In the genomic region with DNA sequence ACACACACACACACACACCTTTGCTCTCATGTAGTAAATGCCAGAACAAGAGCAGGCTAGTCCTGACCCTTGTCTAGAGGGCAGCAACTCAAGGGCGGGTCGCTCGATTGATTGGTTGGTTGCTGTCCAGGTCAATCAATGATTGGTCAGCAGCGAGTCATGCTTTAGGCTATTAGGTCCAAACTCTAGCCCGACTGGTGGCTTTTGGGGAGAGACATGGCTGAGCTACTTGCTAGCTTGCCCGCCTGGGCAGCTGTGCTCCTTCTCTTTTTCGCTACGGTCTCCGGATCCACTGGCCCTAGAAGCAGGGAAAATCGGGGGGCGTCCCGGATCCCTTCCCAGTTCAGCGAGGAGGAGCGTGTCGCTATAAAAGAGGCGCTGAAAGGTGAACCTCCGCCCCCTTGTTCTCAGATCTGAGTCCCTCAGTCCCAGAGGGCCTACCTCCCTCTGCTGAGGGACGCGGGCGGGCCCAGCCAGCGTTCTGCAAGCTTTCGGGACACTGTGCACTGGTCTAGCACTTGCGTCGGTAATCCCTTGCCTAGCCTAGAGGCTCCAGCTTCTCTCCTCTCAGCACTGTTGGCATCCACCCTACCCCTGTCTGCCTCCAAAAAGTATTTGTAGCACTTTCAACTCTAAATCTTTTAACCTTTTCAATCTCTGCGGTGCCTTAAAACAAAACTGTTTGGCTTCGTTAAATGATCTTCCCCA, we compare ENCODE assay signal across 8 mouse cellular contexts. TPM values are rescaled to one million over a fixed set of nuclear protein-coding genes. Genes with fewer than 3 reads are reported as not detected.
A peak's percentile ranks its signal among the peaks of the same experiment; 100 is the strongest.
DNase-seq lines count a peak whose midpoint lies in the region; ATAC-seq and TF ChIP-seq lines count a peak whose summit lies in the region.

A gene (plus strand): TSS at position 180 of the 708 bp plus-strand sequence.

- intact Hi-C loops in left cerebral cortex, postnatal 4 days (cut with DNase I): no loop called here

- H3K9ac ChIP-seq in hindbrain, embryonic 12.5 days: peak within 1 kb of the TSS; percentile 43; the same call in 1 of the 2 replicates
- H3K9ac ChIP-seq in stomach, embryonic 14.5 days (replicated peaks; ENCODE audit: low read depth, low read length): no peak within 1 kb of the TSS

- ATAC-seq in hindbrain, embryonic 12.5 days (ENCODE audit: low FRiP score): no peak
- ATAC-seq in stomach, embryonic 14.5 days (ENCODE audit: insufficient number of reproducible peaks, insufficient read depth, low FRiP score, low read depth): peak; percentile 63; the same call in 1 of the 2 replicates

- DNase-seq in R1 (ENCODE audit: low read depth, low spot score): peak; percentile 88
- DNase-seq in brain, embryonic 14.5 days (ENCODE audit: low read depth): peak; percentile 31
- DNase-seq in gastrocnemius, adult 18-20 months (ENCODE audit: low spot score): peak; percentile 40
- peak; percentile 36 for DNase-seq in left cerebral cortex, postnatal 4 days
- no peak for DNase-seq in spleen, postnatal 36 days (ENCODE audit: low spot score in 2 of 2)

- no peaks in the 10 kb centered on the region for H3K9me3 ChIP-seq in hindbrain, embryonic 12.5 days (replicated peaks)
- peaks cover 5% of the 10 kb centered on the region for H3K9me3 ChIP-seq in megakaryocyte, embryonic 14.5 days
- H3K9me3 ChIP-seq in stomach, embryonic 14.5 days (ENCODE audit: control insufficient read depth, low read depth, low read length): no peaks in the 10 kb centered on the region

- H3K4me2 ChIP-seq in hindbrain, embryonic 12.5 days (replicated peaks): peak within 1 kb of the TSS; percentile 57
- H3K4me2 ChIP-seq in stomach, embryonic 14.5 days (replicated peaks; ENCODE audit: low read depth, low read length): peak within 1 kb of the TSS; percentile 37

- TF ChIP-seq POLR2A in brain, embryonic 14.5 days (IDR thresholded peaks at IDR 0.05; ENCODE audit: borderline replicate concordance, extremely low read depth, insufficient read depth, insufficient read length, poor library complexity, severe bottlenecking): no peak

- H3K4me3 ChIP-seq in hindbrain, embryonic 12.5 days: peak within 1 kb of the TSS; percentile 27
- H3K4me3 ChIP-seq in megakaryocyte, embryonic 14.5 days (replicated peaks): peak within 1 kb of the TSS; percentile 25
- H3K4me3 ChIP-seq in stomach, embryonic 14.5 days (ENCODE audit: low read depth, low read length): 0 out of 2 replicates have a peak within 1 kb of the TSS, but pooled peaks have one; percentile 17

- TF ChIP-seq CTCF in brain, embryonic 14.5 days (IDR thresholded peaks at IDR 0.05; ENCODE audit: borderline replicate concordance, extremely low read depth, insufficient read depth, insufficient read length): no peak

- peaks cover 8% of the 10 kb centered on the region; the same call in 1 of the 2 replicates for H3K27me3 ChIP-seq in hindbrain, embryonic 12.5 days
- peaks cover 57% of the 10 kb centered on the region for H3K27me3 ChIP-seq in megakaryocyte, embryonic 14.5 days (replicated peaks)
- no peaks in the 10 kb centered on the region for H3K27me3 ChIP-seq in stomach, embryonic 14.5 days (ENCODE audit: control insufficient read depth, insufficient read depth, low read length)

- no peak within 1 kb of the TSS for H3K27ac ChIP-seq in hindbrain, embryonic 12.5 days
- H3K27ac ChIP-seq in stomach, embryonic 14.5 days (ENCODE audit: low read length): no peak within 1 kb of the TSS

- H3K36me3 ChIP-seq in hindbrain, embryonic 12.5 days: no peaks in the 10 kb centered on the region
- H3K36me3 ChIP-seq in megakaryocyte, embryonic 14.5 days (replicated peaks; ENCODE audit: low read length): no peaks in the 10 kb centered on the region
- no peaks in the 10 kb centered on the region for H3K36me3 ChIP-seq in stomach, embryonic 14.5 days (ENCODE audit: control insufficient read depth, insufficient read depth, low read length)

- H3K4me1 ChIP-seq in hindbrain, embryonic 12.5 days: peaks cover 3% of the 10 kb centered on the region; the same call in 1 of the 2 replicates
- peaks cover 14% of the 10 kb centered on the region for H3K4me1 ChIP-seq in megakaryocyte, embryonic 14.5 days
- no peaks in the 10 kb centered on the region for H3K4me1 ChIP-seq in stomach, embryonic 14.5 days (ENCODE audit: control insufficient read depth, insufficient read depth, low read length)

- WGBS in hindbrain, embryonic 12.5 days: 8% methylated on average over 26 of the region's 26 CpGs
- WGBS in stomach, embryonic 14.5 days: 10% methylated on average over 26 of the region's 26 CpGs

RNA-seq across cellular contexts. Expression of the gene that starts here (rescaled TPM):
- polyA plus RNA-seq in brain, embryonic 14.5 days (2012; rRNA removed): 0.19 and 0.43 TPM in 2 replicates
- 1 to 10 TPM in 1 of 2 experiments, under 1 TPM in 1; 0.45 to 1.1 TPM for total RNA-seq in gastrocnemius, adult 18-20 months (2021)
- polyA plus RNA-seq in hindbrain, embryonic 12.5 days (2016; fragmentation: Nextera tagmentation; extraction: Ambion mirVana): 0.35 and 0.42 TPM in 2 replicates
- total RNA-seq in left cerebral cortex, postnatal 4 days (2021): under 1 TPM; 0.34 to 0.56 TPM
- not detected in 2 replicates for polyA plus RNA-seq in megakaryocyte, embryonic 14.5 days (2012; ENCODE audit: insufficient read depth, low replicate concordance)
- 2.5 and 2.6 TPM in 2 replicates for polyA plus RNA-seq in stomach, embryonic 14.5 days (2014; fragmentation: Nextera tagmentation; extraction: Ambion mirVana)

Comparison
In these comparisons a context has a peak if more than half of its experiments do, and no peak if none do; other contexts are left out.
1. Peak in DNase-seq in brain, embryonic 14.5 days; RNA of the gene not detected or under 1 TPM.
2. Peak in DNase-seq in left cerebral cortex, postnatal 4 days; RNA of the gene not detected or under 1 TPM.
3. DNase-seq: peak in R1 (single experiment) and gastrocnemius, adult 18-20 months (single experiment); none in spleen, postnatal 36 days (0 of 2).
4. Peak in every context shown above with its lines, with median percentiles within 50 percentile points of each other: H3K4me3 ChIP-seq.